ENCODE assay signal across 22 mouse cellular contexts in genomic region chrX:90927989-90928388, GRCm38 (mm10). TPM values are rescaled to one million over a fixed set of nuclear protein-coding genes. Genes with fewer than 3 reads are reported as not detected.
A peak's percentile ranks its signal among the peaks of the same experiment; 100 is the strongest.
DNase-seq lines count a peak whose midpoint lies in the region; ATAC-seq and TF ChIP-seq lines count a peak whose summit lies in the region.
"Had no signal": no experiment of that assay in that cellular context is flagged by ENCODE, and none has a peak within 500 bp of the region (broad histone marks: within the 10 kb centered on the region; RNA-seq: fewer than 3 reads in every experiment).

No protein-coding gene starts in this region.

- peak; percentile 6 for DNase-seq in hindbrain, embryonic 11.5 days (ENCODE audit: low spot score)
- peak; percentile 11 for DNase-seq in lung, embryonic 14.5 days
- no peak for DNase-seq in lung, adult 2 months
- peak; percentile 11 for DNase-seq in ZHBTc4 (ENCODE audit: low read depth, low spot score)
- peak; percentile 4 for DNase-seq in retina, postnatal 1 day
- no peak for DNase-seq in heart, adult 8-10 months (ENCODE audit: low spot score)
- DNase-seq: gastrocnemius, postnatal 14 days; right cerebral cortex, adult 18-20 months had no signal

- H3K4me3 ChIP-seq in hindbrain, embryonic 11.5 days (ENCODE audit: low read depth, low read length): no peak overlapping the region
- no peak overlapping the region for H3K4me3 ChIP-seq in hindbrain, embryonic 12.5 days
- H3K4me3 ChIP-seq in lung, embryonic 14.5 days (ENCODE audit: low read depth, low read length): no peak overlapping the region
- H3K4me3 ChIP-seq in lung, adult 2 months (replicated peaks; ENCODE audit: extremely low read depth, low read depth, low read length): no peak overlapping the region
- H3K4me3 ChIP-seq: forebrain, embryonic 10.5 days; heart, embryonic 15.5 days; limb, embryonic 12.5 days; midbrain, embryonic 10.5 days; neural tube, embryonic 12.5 days had no signal

- H3K9me3 ChIP-seq in hindbrain, embryonic 11.5 days (ENCODE audit: control insufficient read depth, low read length): no peaks in the 10 kb centered on the region
- H3K9me3 ChIP-seq in hindbrain, embryonic 12.5 days (replicated peaks): no peaks in the 10 kb centered on the region
- H3K9me3 ChIP-seq in lung, embryonic 14.5 days (ENCODE audit: low read depth, low read length): no peaks in the 10 kb centered on the region
- H3K9me3 ChIP-seq: forebrain, embryonic 10.5 days; heart, embryonic 15.5 days; limb, embryonic 12.5 days; midbrain, embryonic 10.5 days; neural tube, embryonic 12.5 days had no signal

- 0 out of 2 replicates have a peak, but pooled peaks have one; percentile 13 for TF ChIP-seq CTCF in lung, embryonic 14.5 days (IDR thresholded peaks at IDR 0.05; ENCODE audit: low read depth)
- TF ChIP-seq CTCF in lung, adult 2 months (IDR thresholded peaks at IDR 0.05; ENCODE audit: insufficient read depth, low read length): no peak

- H3K4me2 ChIP-seq in hindbrain, embryonic 11.5 days (replicated peaks; ENCODE audit: low read depth, low read length): no peak overlapping the region
- no peak overlapping the region for H3K4me2 ChIP-seq in hindbrain, embryonic 12.5 days (replicated peaks)
- H3K4me2 ChIP-seq in lung, embryonic 14.5 days: no peak overlapping the region
- H3K4me2 ChIP-seq: heart, embryonic 15.5 days; limb, embryonic 12.5 days; neural tube, embryonic 12.5 days had no signal

- H3K27ac ChIP-seq in hindbrain, embryonic 11.5 days (ENCODE audit: low read depth, low read length): no peak overlapping the region
- H3K27ac ChIP-seq in hindbrain, embryonic 12.5 days: no peak overlapping the region
- H3K27ac ChIP-seq in lung, embryonic 14.5 days (ENCODE audit: low read depth): no peak overlapping the region
- H3K27ac ChIP-seq: forebrain, embryonic 10.5 days; heart, embryonic 15.5 days; limb, embryonic 12.5 days; midbrain, embryonic 10.5 days; neural tube, embryonic 12.5 days had no signal

- no peak overlapping the region for H3K9ac ChIP-seq in hindbrain, embryonic 11.5 days (ENCODE audit: low read depth, low read length)
- H3K9ac ChIP-seq in hindbrain, embryonic 12.5 days: no peak overlapping the region
- H3K9ac ChIP-seq in lung, embryonic 14.5 days: no peak overlapping the region
- H3K9ac ChIP-seq: heart, embryonic 15.5 days; limb, embryonic 12.5 days; neural tube, embryonic 12.5 days had no signal

- H3K27me3 ChIP-seq in hindbrain, embryonic 11.5 days (ENCODE audit: control insufficient read depth, insufficient read depth, low read length): no peaks in the 10 kb centered on the region
- no peaks in the 10 kb centered on the region for H3K27me3 ChIP-seq in hindbrain, embryonic 12.5 days
- no peaks in the 10 kb centered on the region for H3K27me3 ChIP-seq in lung, embryonic 14.5 days (ENCODE audit: insufficient read depth, low read length)
- H3K27me3 ChIP-seq: heart, embryonic 15.5 days; limb, embryonic 12.5 days; neural tube, embryonic 12.5 days had no signal

- H3K36me3 ChIP-seq in hindbrain, embryonic 11.5 days (ENCODE audit: control insufficient read depth, insufficient read depth, low read length): no peaks in the 10 kb centered on the region
- H3K36me3 ChIP-seq in hindbrain, embryonic 12.5 days: no peaks in the 10 kb centered on the region
- no peaks in the 10 kb centered on the region for H3K36me3 ChIP-seq in lung, embryonic 14.5 days (ENCODE audit: insufficient read depth)
- H3K36me3 ChIP-seq: forebrain, embryonic 10.5 days; heart, embryonic 15.5 days; limb, embryonic 12.5 days; midbrain, embryonic 10.5 days; neural tube, embryonic 12.5 days had no signal

- no peak for ATAC-seq in hindbrain, embryonic 11.5 days (ENCODE audit: low FRiP score)
- no peak for ATAC-seq in hindbrain, embryonic 12.5 days (ENCODE audit: low FRiP score)
- no peak for ATAC-seq in lung, embryonic 14.5 days (ENCODE audit: insufficient read depth)
- ATAC-seq in inflammation-experienced regulatory T-cells, adult 6 months: no peak
- ATAC-seq: activated CD4-positive, CD25-positive, alpha-beta regulatory T cell, adult 4 months; CD4-positive, CD25-positive, alpha-beta regulatory T cell, adult 4 months had no signal

- no peak for TF ChIP-seq POLR2A in lung, adult 2 months (IDR thresholded peaks at IDR 0.05; ENCODE audit: borderline replicate concordance, extremely low read depth, low read depth, low read length)

- no peaks in the 10 kb centered on the region for H3K4me1 ChIP-seq in hindbrain, embryonic 11.5 days (replicated peaks; ENCODE audit: control insufficient read depth, insufficient read depth, low read length)
- H3K4me1 ChIP-seq in hindbrain, embryonic 12.5 days: no peaks in the 10 kb centered on the region
- H3K4me1 ChIP-seq in lung, embryonic 14.5 days (ENCODE audit: insufficient read depth): no peaks in the 10 kb centered on the region
- no peaks in the 10 kb centered on the region for H3K4me1 ChIP-seq in lung, adult 2 months (ENCODE audit: control insufficient read depth, insufficient read depth, low read length)
- H3K4me1 ChIP-seq: forebrain, embryonic 10.5 days; heart, embryonic 15.5 days; limb, embryonic 12.5 days; midbrain, embryonic 10.5 days; neural tube, embryonic 12.5 days had no signal

- 60% methylated on average over 1 of the region's 1 CpGs for WGBS in hindbrain, embryonic 11.5 days
- 48% methylated on average over 1 of the region's 1 CpGs for WGBS in hindbrain, embryonic 12.5 days
- WGBS in lung, embryonic 14.5 days: 55% methylated on average over 1 of the region's 1 CpGs
- 50% methylated on average over 1 of the region's 1 CpGs for WGBS in lung, adult 2 months

RNA-seq across cellular contexts. Expression of gene Gm44, which starts 36.0 kb away (rescaled TPM):
- polyA plus RNA-seq in hindbrain, embryonic 11.5 days (2014; fragmentation: Nextera tagmentation; extraction: Ambion mirVana): not detected in 2 replicates
- polyA plus RNA-seq in hindbrain, embryonic 12.5 days (2016; fragmentation: Nextera tagmentation; extraction: Ambion mirVana): not detected in 2 replicates
- polyA plus RNA-seq in lung, embryonic 14.5 days (2014; fragmentation: Nextera tagmentation; extraction: Ambion mirVana): not detected in 2 replicates
- polyA plus RNA-seq in lung, adult 2 months (2012; rRNA removed): not detected in 2 replicates
- not detected for polyA plus RNA-seq in inflammation-experienced regulatory T-cells, adult 6 months (2017; shearing (Covaris generic))
- total RNA-seq in heart, adult 8-10 months (2022): not detected
- total RNA-seq: common myeloid progenitor, adult 5-6 weeks; gastrocnemius, postnatal 14 days had no signal
- polyA plus RNA-seq: activated CD4-positive, CD25-positive, alpha-beta regulatory T cell, adult 4 months; CD4-positive, CD25-positive, alpha-beta regulatory T cell, adult 4 months; forebrain, embryonic 10.5 days; heart, embryonic 15.5 days; intestine, embryonic 14.5 days; large intestine, adult 2 months; limb, embryonic 12.5 days; lung, embryonic 16.5 days; midbrain, embryonic 10.5 days; neural tube, embryonic 12.5 days; thymus, postnatal 0 days had no signal

Comparison
In these comparisons a context has a peak if more than half of its experiments do, and no peak if none do; other contexts are left out.
1. DNase-seq: peak in hindbrain, embryonic 11.5 days (single experiment), lung, embryonic 14.5 days (single experiment), ZHBTc4 (single experiment) and retina, postnatal 1 day (single experiment); none in lung, adult 2 months (single experiment) and heart, adult 8-10 months (single experiment).